Mouse (Mus musculus) heart, postnatal 4 days (tissue): ENCODE measurements around the gene Sarnp. TPM values are rescaled to one million over a fixed set of nuclear protein-coding genes. Genes with fewer than 3 reads are reported as not detected.
"Not testable (repeated sequence)": the region's sequence is repeated elsewhere in the genome, so short reads cannot be mapped to it uniquely, and the experiment has no call there.

Experiments
- DNase-seq: peaks from one replicate; pipeline ENCODE4 v3.0.0; 2021
- total RNA-seq, 2 experiments: library from RNA; stranded (reverse); gene quantifications; 2 replicates each; pipeline ENCODE4 v1.2.3; 2021

The Sarnp gene
- total RNA-seq, 2 experiments from 2014 or later: 56.1 to 57.3 TPM

DNA sequence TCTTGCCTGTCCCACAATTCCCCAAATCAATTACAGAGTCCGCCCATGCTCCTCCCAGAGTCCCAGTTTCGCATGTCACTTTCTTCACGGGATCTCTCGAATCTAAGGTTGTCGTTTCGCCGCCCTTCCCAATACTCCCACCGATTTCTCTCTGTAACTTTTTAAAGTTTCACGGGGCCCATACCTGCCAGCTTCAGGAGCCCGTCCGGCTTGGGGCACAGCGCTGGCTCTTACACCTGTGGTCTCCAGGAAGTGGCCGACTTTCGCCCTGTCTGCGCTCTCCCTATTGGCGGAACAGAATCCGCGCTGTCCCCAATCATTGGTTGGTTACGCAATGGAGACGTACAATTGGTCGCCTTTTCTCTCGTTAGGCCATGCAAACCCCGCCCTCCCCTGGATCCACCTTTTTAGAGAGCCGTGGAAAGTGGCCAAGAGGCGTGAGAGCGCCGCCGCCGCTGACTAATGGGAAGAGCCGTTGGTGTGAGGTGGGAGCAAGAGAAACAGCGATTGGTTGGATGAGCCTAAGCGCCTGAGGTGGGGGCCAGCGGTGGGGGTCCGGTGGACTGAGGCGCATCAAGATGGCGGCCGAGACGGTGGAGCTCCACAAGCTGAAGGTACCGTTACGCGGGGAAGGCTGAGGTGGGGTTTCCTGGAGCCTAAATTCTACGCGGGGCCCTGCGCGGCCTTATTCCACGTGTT, 4.4 kb downstream of the Sarnp start, which contains the start of gene Ormdl2:
Ormdl2 (minus strand) TSS at position 288 of the 699 bp plus-strand sequence.
- peak; percentile 99 for DNase-seq

DNA sequence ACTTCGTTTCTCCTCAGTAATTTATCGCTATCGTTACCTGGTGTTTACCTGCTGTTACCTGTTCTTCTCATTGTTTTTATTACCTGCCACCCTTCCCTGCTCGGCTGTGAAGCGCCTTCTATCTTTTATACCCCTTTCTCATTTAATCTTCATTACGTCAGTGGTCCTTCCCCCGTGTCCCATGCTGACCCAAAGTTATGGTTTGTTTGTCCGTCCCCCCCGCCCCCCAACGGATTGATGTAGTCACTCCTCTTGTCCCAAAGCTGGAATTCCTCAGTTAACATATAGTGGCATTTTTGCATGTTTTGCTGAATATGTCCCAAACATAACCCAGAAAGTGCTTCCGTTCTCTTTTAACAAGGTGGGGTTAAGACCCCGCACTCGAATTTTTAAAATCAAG, 5.0 kb downstream of the Sarnp start:
- no peak for DNase-seq

DNA sequence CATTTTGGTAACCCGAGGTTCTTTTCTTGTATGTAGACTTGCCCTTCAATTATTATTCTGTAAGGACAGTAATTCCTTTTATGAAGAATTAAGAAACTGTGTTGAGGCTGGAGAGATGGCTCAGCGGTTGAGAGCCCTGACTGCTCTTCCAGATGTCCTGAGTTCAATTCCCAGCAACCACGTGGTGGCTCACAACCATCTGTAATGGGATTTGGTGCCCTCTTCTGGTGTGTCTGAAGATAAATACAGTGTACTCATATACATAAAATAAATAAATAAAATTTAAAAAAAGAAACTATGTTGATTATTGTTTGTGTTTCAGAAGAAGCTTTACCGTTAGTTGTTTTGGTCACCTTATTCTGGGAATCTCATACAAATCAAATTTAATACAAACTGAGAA, 6.0 kb downstream of the Sarnp start:
- not testable (repeated sequence) for DNase-seq

DNA sequence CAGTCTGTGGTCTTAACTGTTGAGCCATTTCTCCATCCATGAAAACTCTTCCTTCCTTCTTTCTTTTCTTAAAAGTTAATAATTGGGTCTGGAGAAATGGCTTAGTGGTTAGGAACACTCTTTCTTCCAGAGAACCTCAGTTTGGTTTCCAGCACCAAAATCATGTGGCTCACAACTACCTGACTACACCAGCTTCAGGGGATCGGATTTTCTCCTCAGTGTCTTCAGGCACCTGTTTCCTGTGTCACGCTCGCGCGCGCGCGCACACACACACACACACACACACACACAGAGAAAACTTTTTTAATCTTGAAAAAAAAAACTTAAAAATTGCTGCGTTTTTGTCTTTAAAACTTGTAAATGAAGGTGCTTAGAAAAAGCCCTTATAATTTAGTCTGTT, 6.7 kb downstream of the Sarnp start:
- DNase-seq: no peak

DNA sequence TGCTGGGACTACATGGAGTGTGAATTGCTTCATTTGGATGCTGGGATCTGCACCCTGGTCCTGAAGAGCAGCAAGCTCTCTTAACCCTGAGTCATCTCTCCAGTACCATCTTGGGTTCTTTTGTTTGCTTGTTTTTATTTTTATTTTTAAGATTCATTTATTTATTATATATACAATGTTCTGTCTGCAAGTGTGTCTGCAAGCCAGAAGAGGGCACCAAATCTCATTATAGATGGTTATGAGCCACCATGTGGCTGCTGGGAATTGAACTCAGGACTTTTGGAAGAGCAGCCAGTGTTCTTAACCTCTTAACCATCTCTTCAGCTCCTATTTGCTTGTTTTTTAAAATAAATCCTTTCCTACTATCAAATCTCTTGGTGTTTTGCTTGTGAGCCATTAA, 20.3 kb downstream of the Sarnp start:
- no peak for DNase-seq

DNA sequence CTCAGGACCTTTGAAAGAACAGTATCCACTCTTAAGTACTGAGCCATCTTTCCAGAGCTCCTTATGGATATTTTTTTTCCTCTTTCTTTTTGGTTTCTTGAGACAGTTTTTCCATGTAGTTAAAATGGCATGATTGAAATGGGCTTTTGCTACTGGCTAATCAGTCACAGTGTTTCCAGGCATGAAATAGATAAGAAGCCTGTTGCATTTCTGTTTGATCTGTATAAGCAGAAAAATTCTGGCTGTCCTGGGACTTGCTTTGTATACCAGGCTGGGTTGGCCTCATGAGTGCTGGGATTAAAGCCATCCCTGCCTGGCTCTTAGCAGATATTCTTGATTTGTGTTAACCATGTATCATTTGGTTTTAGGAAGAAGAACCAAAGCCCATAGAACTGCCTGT, 22.3 kb downstream of the Sarnp start:
- DNase-seq: no peak

DNA sequence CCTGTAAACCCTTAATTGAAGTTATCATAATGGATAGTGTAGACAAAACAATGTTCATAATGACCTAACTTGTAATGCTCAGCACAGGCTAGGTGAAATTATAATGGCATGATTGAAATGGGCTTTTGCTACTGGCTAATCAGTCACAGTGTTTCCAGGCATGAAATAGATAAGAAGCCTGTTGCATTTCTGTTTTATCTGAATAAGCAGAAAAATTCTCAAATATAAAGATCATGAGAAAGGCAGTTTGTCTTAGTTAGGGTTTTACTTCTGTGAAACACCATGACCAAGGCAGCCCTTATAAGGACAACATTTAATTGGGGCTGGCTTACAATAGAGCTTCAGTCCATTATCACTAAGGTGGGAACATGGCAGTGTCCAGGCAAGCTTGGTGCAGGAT, 23.5 kb downstream of the Sarnp start:
- DNase-seq: no peak

DNA sequence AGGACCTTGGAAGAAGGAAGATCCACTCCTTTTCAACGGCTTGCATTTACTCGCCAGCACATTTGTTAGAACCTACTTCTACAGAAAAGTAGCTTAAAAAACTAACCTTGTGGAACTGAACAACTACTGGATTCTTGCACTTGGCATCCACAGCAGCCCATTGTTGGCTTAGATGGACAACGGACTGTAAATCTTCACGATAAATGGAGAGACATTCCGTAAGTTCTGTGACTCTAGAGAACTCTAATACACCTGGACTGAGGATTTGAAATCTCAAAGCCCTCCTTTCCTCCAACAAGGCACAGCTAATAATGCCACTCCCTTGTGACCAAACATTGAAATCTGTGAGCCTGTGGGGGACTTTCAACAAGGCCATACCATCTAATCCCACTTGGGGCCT, 26.1 kb downstream of the Sarnp start:
- no peak for DNase-seq

DNA sequence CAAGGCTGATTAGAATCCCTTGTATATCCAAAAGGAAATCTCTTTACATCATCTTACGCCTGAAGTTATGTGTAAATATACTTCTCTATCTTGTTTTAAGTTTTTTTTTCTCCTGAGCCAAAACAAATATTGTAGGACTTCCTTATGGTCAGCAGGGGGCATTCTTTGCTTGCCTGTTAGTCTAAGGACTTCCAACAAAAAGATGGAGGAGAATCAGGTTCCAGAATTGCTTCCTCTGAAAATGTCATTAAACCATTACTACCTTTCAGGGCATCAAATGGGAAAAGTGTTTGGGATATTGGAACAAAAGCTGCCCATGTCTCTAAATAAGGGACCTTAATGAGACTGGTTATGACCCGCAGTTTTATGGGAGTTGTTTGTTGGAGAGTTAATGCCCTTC, 28.4 kb downstream of the Sarnp start:
- DNase-seq: no peak

DNA sequence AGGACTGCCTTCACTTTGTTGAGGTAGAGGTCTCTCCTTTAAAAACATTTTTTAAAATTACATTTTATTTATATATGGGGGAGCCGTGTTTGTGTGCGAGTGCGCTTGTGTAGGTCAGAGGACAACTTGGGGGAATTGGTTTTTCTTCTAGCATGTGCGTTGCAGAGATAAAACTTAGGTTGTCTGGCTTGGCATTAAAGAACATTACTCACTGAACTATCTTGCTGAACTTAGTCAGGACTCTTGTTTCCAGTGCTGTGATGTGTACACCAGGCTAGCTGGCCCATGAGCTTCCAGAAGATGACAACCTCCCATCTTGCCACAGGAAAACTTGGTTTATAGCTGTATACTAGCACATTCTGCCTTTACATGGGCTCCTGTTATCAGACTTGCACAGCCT, 29.5 kb downstream of the Sarnp start:
- DNase-seq: no peak

DNA sequence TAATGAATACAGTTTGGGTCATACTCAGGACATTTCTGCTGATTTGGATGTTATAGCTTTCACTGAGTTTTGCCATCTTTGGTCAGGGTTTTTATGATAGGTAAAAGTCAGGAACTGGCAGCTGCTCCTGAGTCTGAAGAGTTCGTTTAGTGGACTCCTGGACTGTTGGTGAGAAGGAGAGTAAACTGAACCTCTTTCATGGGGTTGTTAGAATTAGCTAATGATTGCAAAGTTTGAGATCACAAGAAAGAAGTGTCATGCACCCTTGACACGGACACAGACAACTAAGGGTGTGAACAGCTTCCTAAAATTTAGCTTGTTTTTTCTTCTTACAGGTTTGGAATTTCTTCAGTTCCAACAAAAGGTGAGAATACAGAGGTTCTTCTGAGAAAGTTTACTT, 31.3 kb downstream of the Sarnp start:
- no peak for DNase-seq

DNA sequence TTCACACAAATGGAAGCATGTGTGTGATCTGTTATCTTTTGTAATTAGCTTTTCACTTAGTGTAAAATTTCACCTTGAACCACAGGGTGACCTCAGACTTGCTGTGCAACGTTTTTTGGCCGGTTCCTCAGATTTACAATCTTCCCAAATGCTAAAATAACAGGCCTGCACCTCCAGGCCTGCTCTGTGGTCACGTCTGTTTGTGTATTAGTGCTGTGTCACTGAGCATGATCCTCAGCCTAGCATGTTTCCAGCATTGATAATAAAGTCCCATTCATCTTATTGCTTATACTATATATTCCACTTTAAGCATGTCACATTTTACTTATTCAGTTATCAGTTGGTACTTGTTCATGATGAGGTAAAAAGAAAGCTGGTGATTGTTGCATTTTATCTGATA, 33.2 kb downstream of the Sarnp start:
- no peak for DNase-seq

DNA sequence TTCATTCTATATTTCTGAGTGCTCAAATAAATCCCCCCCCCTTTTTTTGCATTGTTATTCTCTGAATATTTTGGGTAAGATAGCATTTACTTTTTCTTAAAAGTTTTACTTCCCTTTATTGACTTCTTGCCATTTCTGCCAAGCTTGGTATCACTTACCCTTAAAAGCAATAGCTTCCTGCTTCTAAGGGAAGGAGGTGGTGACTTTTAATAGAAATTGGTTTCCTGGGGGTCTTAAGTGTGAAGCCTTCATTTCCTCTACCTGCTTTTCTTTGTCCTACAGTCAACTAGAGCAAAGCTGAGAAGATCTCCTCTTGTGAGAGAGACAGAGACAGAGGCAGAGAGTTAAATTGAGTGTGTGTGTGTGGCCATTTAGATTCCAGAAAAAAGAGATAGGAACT, 44.0 kb downstream of the Sarnp start:
- no peak for DNase-seq

DNA sequence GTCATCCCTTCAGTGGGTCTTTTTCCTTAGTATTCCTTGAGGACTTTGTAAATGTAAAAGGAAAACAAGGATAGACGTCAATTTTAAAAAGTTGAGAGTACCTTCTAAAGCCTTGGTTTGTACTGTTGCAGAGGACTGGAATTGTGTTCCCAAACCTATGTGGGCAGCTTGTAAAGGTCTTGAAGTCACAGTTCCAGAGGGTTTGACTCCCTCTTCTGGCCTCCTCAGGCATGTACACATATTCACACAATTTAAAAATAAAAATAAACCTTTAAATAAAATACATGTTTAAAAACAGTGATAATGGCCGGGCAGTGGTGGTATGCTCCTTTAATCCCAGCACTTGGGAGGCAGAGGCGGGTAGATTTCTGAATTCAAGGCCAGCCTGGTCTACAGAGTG, 48.9 kb downstream of the Sarnp start:
- no peak for DNase-seq

DNA sequence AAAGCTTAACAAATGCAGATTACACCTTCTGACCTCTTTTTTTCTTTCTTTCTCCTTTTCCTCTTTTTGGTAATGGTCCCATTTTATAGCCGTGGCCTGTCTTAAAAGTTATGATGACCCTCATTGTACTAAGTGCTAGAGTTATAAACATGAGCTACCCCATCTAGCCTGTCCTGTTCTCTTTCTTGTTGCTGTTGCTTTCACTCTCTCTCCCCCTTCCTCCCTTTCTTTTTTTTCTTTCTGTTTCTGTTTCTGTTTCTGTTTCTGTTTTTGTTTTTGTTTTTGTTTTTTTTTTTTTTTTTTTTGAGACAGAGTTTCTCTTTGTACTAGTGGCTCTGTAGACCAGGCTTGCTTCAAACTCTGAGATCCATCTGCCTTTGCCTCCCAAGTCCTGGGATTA, 49.4 kb downstream of the Sarnp start:
- DNase-seq: no peak

DNA sequence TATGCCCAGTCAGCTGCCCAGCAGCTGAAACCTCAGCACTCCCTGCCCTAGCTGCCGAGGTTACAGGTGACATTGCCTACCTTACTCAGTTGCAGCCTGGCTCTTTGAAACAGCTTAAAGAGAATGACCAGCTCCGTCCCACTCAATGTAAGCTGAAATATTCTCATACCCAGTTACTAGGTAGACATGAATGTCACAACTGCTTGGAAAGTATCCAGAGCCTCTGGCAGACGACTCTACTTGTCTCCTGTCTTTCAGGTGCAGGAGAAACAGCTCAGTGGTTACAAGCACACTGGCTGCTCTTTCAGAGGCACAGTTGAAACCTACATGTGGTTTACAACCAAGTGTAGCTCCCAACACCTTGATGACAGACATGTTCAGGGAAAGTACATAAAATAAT, 53.2 kb downstream of the Sarnp start:
- no peak for DNase-seq

DNA sequence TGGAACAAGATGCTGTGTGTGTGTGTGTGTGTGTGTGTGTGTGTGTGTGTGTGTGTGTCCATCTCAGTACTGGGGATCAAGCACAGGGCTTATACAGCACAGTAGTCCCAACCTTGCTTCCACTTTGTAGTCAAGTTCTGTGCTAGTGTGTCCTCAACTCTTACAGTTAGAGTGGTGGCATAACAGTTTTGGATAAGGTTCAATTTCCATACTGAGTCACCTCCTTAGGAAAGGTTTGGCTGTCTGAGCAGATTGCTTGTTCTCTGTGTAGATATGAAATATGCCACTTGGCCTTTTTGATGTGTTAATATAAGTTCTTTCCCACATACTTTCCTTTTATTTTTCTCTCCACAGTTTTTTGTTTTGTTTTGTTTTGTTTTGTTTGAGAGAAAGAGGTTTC, 61.2 kb downstream of the Sarnp start:
- DNase-seq: no peak

DNA sequence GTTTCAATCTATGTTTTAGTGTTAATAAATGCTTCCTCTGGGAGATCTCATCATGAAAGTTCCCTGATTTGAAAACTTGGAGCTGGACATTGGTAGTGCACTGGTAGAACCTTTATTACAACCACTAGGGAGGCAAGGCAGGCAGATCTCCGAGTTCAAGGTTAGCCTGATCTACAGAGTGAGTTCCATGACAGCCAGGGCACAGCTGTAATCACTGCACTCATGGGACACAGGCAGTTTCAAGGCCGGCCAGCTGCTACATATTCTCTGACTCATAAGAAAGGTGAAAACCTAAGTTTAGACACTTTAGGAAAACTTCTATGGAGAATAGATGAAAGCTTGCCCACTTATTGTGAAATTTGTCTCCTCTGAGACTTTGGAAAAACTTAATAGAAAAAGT, 61.7 kb downstream of the Sarnp start:
- no peak for DNase-seq

DNA sequence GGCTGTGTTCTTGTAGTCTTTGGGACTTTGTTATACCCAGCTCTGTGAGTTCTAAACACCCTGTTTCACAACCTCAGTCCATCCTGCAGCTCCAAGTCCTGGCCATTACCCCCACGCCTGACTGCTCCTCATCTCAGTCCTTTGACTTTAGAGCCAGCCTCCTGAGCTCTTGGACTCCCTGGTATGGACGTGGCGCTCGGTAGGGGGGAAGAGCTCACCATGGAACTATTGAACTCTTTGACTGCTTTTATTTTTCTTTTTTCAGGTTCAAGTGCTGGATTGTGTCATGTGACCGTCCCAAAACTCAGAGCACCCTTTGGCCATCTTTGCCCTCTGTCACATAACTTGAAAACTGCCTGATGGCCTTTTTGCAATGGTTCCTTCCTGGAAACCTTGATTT, 64.9 kb downstream of the Sarnp start:
- DNase-seq: no peak

DNA sequence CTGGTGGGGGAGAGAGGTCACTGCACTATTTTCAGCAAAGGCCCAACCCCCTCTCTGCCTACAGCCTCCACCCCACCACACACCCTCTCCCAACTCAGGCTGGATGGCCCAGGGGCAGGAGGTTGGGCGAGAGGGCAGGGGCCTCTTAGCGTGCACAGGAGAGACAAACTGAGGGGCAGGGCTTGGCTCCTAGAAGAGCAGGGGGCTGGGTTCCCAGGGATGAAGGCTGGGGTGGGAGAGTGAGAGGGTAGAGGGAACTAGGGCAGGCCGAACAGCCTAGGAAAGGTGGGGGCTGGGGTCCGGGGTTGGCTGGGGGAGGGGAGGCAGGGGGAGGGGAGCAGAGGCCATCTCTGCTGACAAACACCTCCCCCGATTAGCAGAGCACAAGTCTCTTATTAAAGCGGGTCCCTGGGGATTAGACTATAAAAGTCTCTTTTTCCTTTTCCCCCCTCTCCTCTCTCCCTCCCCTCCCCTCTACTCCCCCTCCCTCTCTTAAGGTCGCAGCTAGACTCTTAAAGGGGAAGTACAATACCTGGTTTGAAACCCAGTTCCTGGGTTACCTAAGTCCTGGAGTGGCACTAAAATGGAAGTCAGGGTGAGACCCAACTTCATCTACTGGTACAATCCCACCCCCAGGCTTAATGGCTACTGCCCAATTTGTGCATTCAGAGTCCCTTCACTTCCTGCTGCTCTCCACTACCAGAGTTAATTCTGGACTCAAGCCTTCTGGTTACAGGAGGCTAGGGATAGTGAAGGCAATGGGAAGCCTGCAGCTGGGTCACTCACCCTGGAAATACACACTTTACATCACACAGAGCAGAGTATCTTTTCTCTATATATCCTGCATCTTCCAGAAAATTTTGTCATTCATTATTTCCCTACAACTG, 72.1 kb downstream of the Sarnp start:
- DNase-seq: no peak

DNA sequence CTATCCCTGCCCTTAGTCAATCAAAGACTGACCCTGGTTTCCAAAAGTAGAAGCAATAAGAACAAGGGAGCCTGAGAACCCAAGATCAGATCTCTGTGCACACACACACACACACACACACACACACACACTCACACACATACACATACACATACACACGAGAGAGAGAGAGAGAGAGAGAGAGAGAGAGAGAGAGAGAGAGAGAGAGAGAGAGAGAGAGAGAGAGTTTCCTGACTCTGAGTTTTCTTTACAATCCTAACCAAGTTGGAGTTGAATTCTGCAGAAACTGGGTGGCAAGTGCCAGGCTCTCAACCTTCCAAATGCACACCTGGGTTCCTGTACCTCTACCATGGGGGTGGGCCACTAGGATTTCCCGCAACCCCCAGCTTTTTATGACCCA, 72.7 kb downstream of the Sarnp start:
- DNase-seq: no peak

DNA sequence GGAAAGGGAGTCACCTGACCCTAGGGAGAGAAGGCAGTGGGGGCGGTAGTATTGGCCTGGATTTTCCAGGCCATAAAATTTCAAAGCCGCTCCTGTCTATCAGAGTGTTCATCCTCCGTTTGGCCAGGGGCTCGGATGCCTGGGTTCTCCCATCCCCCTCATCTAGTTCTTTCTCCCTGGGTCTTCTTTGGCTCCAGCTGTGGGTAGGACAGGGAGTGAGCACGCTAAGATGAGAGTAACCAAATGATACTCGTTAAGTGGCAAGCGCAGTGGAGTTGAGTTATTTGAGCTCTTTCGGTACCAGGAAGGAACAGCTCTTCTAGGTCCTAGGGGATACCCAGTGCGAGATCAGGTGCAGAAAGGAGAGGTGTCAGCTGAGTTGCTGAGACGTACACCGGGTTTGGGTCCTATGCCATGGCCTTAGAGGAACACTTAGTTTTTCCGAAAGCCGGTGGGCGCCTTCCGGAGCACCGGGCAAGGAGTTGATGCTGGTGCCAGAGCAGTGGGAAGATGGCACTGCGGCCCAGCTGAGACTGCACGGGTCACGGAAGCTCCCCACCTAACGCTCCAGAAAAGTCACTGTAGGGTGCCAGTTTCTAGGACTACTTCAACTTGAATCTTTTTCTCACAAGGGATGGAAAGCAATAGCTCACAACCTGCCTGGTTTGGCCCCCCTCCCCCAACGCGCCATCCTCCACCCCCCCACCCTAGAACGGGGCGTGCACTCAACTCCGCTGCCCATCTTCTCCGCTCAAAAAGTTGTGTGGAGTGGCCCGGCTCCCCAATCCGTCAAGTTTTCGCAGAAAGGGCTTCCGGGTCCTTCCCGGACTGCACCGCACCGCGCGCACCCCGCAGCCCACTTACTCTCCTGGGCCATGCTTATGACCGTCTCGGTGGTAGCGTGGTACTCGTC, 73.5 kb downstream of the Sarnp start:
- DNase-seq: no peak
